Mouse (Mus musculus) limb, embryonic 15.5 days (tissue): ENCODE data around the gene Cep72. TPM values are rescaled to one million over a fixed set of nuclear protein-coding genes. Genes with fewer than 3 reads are reported as not detected.
"Not testable (repeated sequence)": the region's sequence is repeated elsewhere in the genome, so short reads cannot be mapped to it uniquely, and the experiment has no call there.

ENCODE experiments used
- ATAC-seq: fragments of 200-750 bp; cut with Nextera tagmentation; 2 replicates; pipeline ENCODE4 v1.8.0; 2017; ENCODE audit warnings: low read depth, moderate TSS enrichment; ENCODE audit not compliant: insufficient number of reproducible peaks, low FRiP score, low TSS enrichment
- H3K27ac ChIP-seq: fragments of 300-500 bp; sonication (generic); 2 replicates; pipeline ENCODE4 v1.5.1; 2015; ENCODE audit warnings: moderate library complexity, mild to moderate bottlenecking, inconsistent platforms
- H3K27me3 ChIP-seq: fragments of 300-500 bp; sonication (generic); 2 replicates; pipeline ENCODE4 v1.6.1; 2015; ENCODE audit warnings: inconsistent platforms
- H3K36me3 ChIP-seq: fragments of 300-500 bp; sonication (generic); 2 replicates; pipeline ENCODE4 v1.6.1; 2015; ENCODE audit warnings: inconsistent platforms
- H3K4me1 ChIP-seq: fragments of 300-500 bp; sonication (generic); 2 replicates; pipeline ENCODE4 v1.6.1; 2015; ENCODE audit warnings: inconsistent platforms
- H3K4me2 ChIP-seq: fragments of 300-500 bp; sonication (generic); 2 replicates; pipeline ENCODE4 v1.6.1; 2015; ENCODE audit warnings: mild to moderate bottlenecking, inconsistent platforms
- H3K4me3 ChIP-seq: fragments of 300-500 bp; sonication (generic); 2 replicates; pipeline ENCODE4 v1.5.1; 2015; ENCODE audit warnings: mild to moderate bottlenecking, inconsistent platforms
- H3K9ac ChIP-seq: fragments of 300-500 bp; sonication (generic); 2 replicates; pipeline ENCODE4 v1.6.1; 2015; ENCODE audit warnings: inconsistent platforms
- H3K9me3 ChIP-seq: fragments of 300-500 bp; sonication (generic); 2 replicates; pipeline ENCODE4 v1.6.1; 2016; ENCODE audit warnings: inconsistent platforms
- WGBS: fragments of 180-500 bp; shearing (Covaris S2); methylation state at CpG from one replicate; pipeline ENCODE4 v1.1.7; 2015; 5-methylcytosine and 5-hydroxymethylcytosine counted together
- polyA plus RNA-seq: library from polyadenylated mRNA; unstranded; fragments of >200 nt; fragmentation: Nextera tagmentation; extraction: Ambion mirVana; gene quantifications from 2 replicates; pipeline ENCODE4 v1.2.1, GENCODE M21; 2015

The Cep72 gene
- polyA plus RNA-seq, 1 experiment from 2014 or later: 10.9 TPM

DNA sequence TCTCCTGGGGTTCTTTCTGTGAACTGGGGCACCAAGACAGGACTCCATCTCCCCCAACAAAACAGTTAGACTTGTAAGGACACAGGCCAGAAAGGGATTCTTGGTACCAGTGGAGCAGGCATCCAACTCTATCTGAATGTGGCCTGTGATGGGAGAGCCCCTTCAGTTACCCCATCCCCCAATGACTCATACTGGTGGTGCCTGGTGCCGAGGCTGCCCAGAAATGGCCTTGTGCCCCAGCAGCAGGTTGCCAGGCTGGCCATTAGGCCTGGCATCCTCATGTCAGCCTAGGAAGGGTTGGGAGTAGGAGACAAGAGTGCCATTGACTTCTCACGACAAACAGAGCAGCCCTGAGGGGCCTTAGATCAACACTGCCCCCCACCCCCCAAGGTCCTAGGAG lies 34.0 kb downstream of the Cep72 start:
- ATAC-seq: no peak
- peaks cover 9% of the 10 kb centered on the region; the same call in 1 of the 2 replicates for H3K4me1 ChIP-seq
- H3K4me2 ChIP-seq: no peak overlapping the region
- 0 out of 2 replicates have a peak, but pooled peaks cover 2% of the 10 kb centered on the region for H3K36me3 ChIP-seq
- H3K27ac ChIP-seq: no peak overlapping the region
- no peak overlapping the region for H3K4me3 ChIP-seq
- 58% methylated on average over 2 of the region's 2 CpGs for WGBS
- H3K9me3 ChIP-seq: no peaks in the 10 kb centered on the region
- H3K9ac ChIP-seq: no peak overlapping the region
- no peaks in the 10 kb centered on the region for H3K27me3 ChIP-seq

DNA sequence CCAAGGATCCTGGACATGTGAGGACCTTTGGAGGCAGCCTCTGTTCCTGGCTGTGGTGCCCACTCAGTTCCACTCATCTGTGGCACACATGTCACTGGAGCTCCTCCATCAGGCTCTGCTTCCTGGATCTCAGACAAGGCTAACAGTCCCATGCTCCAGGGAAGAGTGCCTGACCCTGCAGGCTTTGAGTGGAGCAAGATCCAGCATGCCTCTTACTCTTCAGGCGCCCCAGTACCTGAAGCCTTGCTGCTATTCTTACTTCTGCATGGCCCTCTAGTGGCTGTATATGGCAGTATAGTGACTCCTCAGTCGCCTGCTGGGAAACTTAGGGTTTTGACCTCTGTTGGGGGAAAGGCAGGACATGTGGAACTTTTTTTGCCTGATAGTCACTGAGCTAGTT lies 35.9 kb downstream of the Cep72 start:
- no peaks in the 10 kb centered on the region for H3K9me3 ChIP-seq
- no peak overlapping the region for H3K9ac ChIP-seq
- H3K36me3 ChIP-seq: no peaks in the 10 kb centered on the region
- H3K27me3 ChIP-seq: no peaks in the 10 kb centered on the region
- no peak overlapping the region for H3K27ac ChIP-seq
- no peak overlapping the region for H3K4me2 ChIP-seq
- ATAC-seq: no peak
- WGBS: 11% methylated on average over 2 of the region's 2 CpGs
- H3K4me3 ChIP-seq: no peak overlapping the region
- peaks cover 9% of the 10 kb centered on the region; the same call in 1 of the 2 replicates for H3K4me1 ChIP-seq

DNA sequence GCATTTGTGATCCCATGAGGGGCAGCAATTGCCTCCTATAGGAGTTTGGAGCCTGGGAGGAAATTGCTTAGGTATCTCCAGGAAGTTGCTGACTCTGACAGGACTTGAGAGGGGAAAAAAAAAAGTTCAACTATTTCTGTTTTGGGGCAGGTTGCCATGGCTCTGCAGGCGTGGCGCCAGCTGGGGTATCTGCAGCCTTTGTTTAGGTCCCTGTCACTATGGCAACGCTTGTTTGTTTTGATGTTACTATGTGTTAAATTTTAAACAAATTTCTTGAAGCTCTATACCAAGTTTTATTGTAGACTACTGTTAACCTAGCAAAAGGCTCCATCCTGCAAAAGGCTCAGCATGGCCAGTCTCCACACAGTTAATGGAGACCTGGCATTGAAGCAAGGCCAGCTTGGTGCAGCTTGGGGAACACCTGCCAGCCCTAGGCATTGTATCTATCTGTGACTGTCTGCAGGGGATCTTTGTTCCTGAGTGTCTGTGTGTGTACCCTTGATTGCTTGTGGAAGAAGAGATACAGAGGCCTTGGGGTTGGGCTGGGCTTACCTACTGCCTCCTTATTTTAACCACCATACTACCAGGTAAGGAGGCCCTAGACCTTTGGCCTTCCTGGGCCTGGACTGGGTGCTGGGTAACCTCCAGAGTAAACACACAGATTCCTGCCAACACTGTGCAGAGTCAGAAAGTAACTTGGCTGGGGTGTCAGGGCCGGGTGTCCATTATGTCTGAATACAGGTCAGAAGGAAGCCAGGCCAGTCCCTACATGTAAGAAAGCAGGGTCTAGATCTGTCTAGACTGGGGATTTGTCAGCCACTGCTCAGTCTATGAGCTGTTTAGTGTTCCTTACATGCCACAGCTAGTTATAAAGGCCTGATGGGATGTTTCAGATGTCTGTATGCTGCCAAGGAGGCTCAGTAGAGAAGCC lies 36.7 kb downstream of the Cep72 start:
- Histone ChIP-seq H3K4me1 (peaks cover 9% of the 10 kb centered on the region; the same call in 1 of the 2 replicates), H3K4me2 (no peak overlapping the region), H3K9me3 (no peaks in the 10 kb centered on the region), H3K9ac (no peak overlapping the region), H3K27me3 (no peaks in the 10 kb centered on the region), H3K4me3 (no peak overlapping the region), H3K27ac (peak overlapping the region; percentile 19; the same call in 1 of the 2 replicates), H3K36me3 (no peaks in the 10 kb centered on the region)
- WGBS: 69% methylated on average over 4 of the region's 4 CpGs
- ATAC-seq: peak; percentile 41

GRCm38 (mm10) chr13:74019006-74019405 lies 43.1 kb downstream of the Cep72 start:
- not testable (repeated sequence) for H3K9me3 ChIP-seq, H3K4me1 ChIP-seq, H3K9ac ChIP-seq, H3K36me3 ChIP-seq, H3K27ac ChIP-seq, H3K4me3 ChIP-seq, H3K27me3 ChIP-seq, H3K4me2 ChIP-seq
- ATAC-seq: 0 out of 2 replicates have a peak, but pooled peaks have one; percentile 22
- 65% methylated on average over 8 of the region's 8 CpGs for WGBS

- Histone ChIP-seq H3K9me3 (no peaks in the 10 kb centered on the region), H3K4me1 (no peaks in the 10 kb centered on the region), H3K9ac (no peak overlapping the region), H3K27me3 (no peaks in the 10 kb centered on the region; the same call in 1 of the 2 replicates), H3K27ac (no peak overlapping the region), H3K4me3 (no peak overlapping the region), H3K4me2 (no peak overlapping the region), H3K36me3 (no peaks in the 10 kb centered on the region)
- ATAC-seq: no peak
- 60% methylated on average over 4 of the region's 4 CpGs for WGBS
These were observed 44.7 kb downstream of the Cep72 start for GRCm38 (mm10) chr13:74017426-74017825.

DNA sequence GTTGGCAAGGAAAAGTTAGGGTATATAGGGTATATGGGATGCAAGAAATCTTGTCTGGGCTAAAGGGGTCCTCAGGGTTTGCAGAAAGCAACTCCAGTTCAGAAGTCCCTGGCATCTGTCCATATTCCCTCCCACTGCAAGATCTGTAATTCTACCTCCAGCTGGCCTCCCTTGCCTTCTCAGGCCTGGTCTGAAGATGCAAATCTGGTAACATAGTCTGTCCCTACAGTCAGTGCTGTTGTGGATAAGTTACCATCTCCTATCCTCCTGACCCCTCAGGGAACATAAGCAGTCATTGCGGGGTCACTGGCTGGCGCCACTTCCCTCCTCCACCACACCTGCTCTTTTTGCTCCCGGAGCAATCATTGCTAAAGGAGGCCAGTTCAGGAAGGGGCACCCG lies 46.2 kb downstream of the Cep72 start:
- Histone ChIP-seq H3K4me1 (peaks cover under 1% of the 10 kb centered on the region; the same call in 1 of the 2 replicates), H3K4me3 (no peak overlapping the region), H3K36me3 (no peaks in the 10 kb centered on the region), H3K9ac (no peak overlapping the region), H3K9me3 (no peaks in the 10 kb centered on the region), H3K27ac (no peak overlapping the region), H3K27me3 (peaks cover 12% of the 10 kb centered on the region; the same call in 1 of the 2 replicates), H3K4me2 (no peak overlapping the region)
- ATAC-seq: no peak
- WGBS: 65% methylated on average over 4 of the region's 4 CpGs

GRCm38 (mm10) chr13:74010678-74011077 lies 51.4 kb downstream of the Cep72 start:
- H3K4me1 ChIP-seq: peaks cover 23% of the 10 kb centered on the region
- WGBS: 14% methylated on average over 3 of the region's 3 CpGs
- H3K27ac ChIP-seq: no peak overlapping the region
- peaks cover 36% of the 10 kb centered on the region for H3K27me3 ChIP-seq
- peak overlapping the region; percentile 99 for H3K4me2 ChIP-seq
- H3K36me3 ChIP-seq: no peaks in the 10 kb centered on the region
- no peak overlapping the region for H3K9ac ChIP-seq
- H3K9me3 ChIP-seq: no peaks in the 10 kb centered on the region
- H3K4me3 ChIP-seq: peak overlapping the region; percentile 52
- no peak for ATAC-seq

DNA sequence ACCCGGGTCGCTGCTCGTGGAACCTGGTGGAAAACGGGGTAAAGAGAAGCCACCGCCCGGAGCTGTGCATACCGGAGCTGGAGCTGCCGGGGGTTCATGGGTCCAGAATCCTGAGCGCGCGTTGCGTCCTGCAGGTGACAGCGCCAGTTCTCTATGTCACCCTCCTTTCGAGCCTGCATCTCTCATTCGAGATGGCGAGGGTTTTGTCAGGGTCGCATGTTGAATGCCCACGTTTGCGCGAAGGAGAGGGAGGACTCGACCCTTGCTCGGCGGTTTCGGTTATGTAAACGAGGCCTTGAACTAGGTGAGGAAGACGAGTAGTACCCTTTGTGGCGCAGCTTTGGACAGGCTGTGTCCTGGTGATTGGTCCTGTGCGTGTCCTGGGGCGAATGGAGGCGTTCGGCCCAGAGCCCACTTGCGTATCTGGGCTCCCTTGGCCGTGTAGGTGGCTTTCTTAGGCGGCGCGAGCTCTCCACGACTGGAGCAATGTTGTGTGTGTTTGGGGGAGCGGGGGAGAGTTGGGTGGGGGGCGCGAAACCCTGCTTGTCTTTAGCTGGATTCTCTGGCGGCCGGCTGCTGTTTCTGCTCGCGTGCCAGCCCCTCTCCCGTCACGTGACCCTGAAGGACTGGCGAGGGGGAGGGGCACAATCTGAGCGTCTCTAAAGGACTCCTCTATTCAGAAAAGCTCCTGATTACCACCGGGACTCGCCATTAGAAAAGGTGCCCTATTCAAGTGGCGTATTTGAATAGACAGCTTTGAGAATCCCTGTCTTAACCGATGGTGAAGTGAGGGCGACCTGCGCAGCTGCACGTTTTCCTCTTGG lies 52.1 kb downstream of the Cep72 start:
- Histone ChIP-seq H3K4me3 (peak overlapping the region; percentile 52), H3K36me3 (no peaks in the 10 kb centered on the region), H3K9ac (peak overlapping the region; percentile 28; the same call in 1 of the 2 replicates), H3K9me3 (no peaks in the 10 kb centered on the region), H3K27ac (no peak overlapping the region), H3K27me3 (peaks cover 36% of the 10 kb centered on the region), H3K4me2 (peak overlapping the region; percentile 99), H3K4me1 (peaks cover 23% of the 10 kb centered on the region)
- WGBS: 1% methylated on average over 54 of the region's 55 CpGs
- ATAC-seq: 0 out of 2 replicates have a peak, but pooled peaks have one; percentile 1

DNA sequence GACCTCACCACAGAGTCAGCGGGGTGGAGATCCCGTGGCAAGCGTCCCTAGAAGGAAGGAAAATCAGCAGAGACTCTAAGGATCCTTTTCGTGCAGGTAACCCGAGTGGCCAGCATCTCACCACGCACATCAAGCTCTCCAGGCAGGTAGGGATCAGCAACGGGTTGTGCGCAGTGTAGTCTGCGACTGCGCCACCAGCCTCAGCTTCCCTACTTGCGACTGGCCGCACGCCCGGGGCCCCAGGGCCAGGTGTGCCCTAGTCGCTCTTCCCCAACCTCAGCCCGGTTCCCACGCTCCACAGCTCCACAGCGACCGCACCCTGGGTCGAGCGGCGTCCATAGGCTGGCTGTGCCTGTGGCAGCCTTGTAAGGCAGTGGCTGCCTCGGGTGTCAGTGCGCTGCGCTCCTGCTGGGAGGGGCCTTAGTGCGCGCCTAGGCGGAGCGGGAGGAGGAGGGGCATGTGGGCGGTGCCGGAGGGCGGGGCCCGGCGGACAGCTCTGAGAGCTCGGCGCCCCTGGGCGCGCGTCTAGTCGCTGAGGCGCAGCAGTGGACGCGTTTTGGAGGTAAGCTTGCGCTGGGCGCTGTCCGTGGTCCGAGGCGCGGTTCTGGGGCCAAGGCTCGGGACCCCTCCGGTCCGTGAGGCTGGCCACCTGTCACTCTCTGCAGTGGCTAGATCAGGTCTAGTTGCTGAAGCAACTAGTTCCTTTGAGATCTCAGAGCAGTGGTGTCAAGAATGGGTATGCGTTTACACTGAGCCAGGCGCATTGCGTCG lies 53.0 kb downstream of the Cep72 start, which contains the start of gene Tppp:
TSS of gene Tppp (plus strand) at position 460 of the 771 bp plus-strand sequence.
- H3K27ac ChIP-seq: no peak within 1 kb of the TSS
- under 1% methylated on average over 56 of the region's 56 CpGs for WGBS
- peak; percentile 89 for ATAC-seq
- H3K4me2 ChIP-seq: peak within 1 kb of the TSS; percentile 99
- no peaks in the 10 kb centered on the region for H3K9me3 ChIP-seq
- peak within 1 kb of the TSS; percentile 52 for H3K4me3 ChIP-seq
- H3K4me1 ChIP-seq: peaks cover 23% of the 10 kb centered on the region
- H3K9ac ChIP-seq: peak within 1 kb of the TSS; percentile 28; the same call in 1 of the 2 replicates
- H3K36me3 ChIP-seq: no peaks in the 10 kb centered on the region
- H3K27me3 ChIP-seq: peaks cover 36% of the 10 kb centered on the region

DNA sequence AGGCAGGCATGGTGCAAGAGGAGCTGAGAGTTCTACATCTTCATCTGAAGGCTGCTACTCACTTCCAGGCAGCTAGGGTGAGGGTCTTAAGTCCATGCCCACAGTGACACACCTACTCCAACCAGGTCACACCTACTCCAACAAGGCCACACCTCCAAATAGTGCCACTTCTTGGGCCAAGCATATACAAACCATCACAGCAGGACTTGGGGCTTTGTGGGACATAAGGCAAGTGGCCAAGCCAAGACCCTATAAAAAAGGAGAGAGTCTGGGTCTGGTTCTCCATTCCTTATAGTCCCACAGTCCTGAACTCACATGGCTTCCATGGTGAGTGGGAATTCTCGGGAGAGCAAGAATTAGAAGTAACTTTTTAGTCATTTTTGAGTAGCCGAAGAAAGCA lies 53.9 kb downstream of the Cep72 start:
- H3K4me1 ChIP-seq: peaks cover 23% of the 10 kb centered on the region
- not testable (repeated sequence) for ATAC-seq, H3K36me3 ChIP-seq, H3K9ac ChIP-seq, H3K9me3 ChIP-seq, H3K27ac ChIP-seq, H3K4me3 ChIP-seq
- H3K27me3 ChIP-seq: peaks cover 36% of the 10 kb centered on the region
- 72% methylated on average over 2 of the region's 2 CpGs for WGBS
- H3K4me2 ChIP-seq: peak overlapping the region; percentile 99; the same call in 1 of the 2 replicates

DNA sequence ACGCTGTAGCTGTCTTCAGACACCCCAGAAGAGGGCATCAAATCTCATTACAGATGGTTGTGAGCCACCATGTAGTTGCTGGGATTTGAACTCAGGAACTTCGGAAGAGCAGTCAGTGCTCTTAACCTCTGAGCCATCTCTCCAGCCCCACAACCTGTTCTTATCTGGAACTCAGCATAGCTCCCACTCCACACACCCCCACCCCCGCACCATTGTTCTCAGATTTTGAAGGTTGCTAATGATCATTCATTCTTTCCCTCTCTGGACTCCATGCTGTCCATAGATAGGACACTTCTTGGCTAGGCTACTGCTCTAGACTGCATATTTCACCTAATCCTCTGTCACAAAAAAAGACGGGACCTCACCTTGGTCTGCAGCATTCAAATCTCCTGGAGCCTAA lies 55.2 kb downstream of the Cep72 start:
- not testable (repeated sequence) for H3K9ac ChIP-seq, H3K27ac ChIP-seq, H3K36me3 ChIP-seq, ATAC-seq, H3K9me3 ChIP-seq, H3K4me3 ChIP-seq, H3K4me2 ChIP-seq
- 89% methylated on average over 4 of the region's 4 CpGs for whole genome bisulfite sequencing
- Histone ChIP-seq H3K27me3 (peaks cover 35% of the 10 kb centered on the region), H3K4me1 (peaks cover 23% of the 10 kb centered on the region)
